Mouse (Mus musculus): ENCODE data around the gene Zw10. TPM values are rescaled to one million over a fixed set of nuclear protein-coding genes. Genes with fewer than 3 reads are reported as not detected.

The Zw10 gene
- polyA plus RNA-seq, 1 experiment = 8.1 TPM

DNA sequence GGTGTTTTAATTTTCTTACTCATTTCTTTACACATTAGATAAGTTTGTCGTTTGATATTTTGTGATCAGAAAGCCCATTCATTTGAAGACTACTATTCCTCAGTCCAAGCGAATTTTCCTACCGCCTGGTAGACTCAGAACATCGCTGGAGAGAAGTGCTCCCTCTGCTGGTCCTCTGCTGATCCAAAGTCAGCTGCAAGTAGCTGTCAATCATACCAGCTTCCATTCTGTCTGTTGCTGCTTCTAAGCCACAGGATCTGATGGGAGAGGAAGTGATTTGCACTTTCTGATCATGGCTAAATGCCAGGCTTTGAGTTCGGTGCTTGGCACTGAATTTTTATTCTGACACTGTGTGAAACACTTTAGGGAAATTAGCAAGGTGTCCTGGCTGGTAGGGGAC lies 4.1 kb upstream of the Zw10 start:
- 4% methylated on average over 5 of the region's 5 CpGs for WGBS
- no peaks in the 10 kb centered on the region for H3K27me3 ChIP-seq (ENCODE audit: control insufficient read depth, insufficient read depth, low read length)
- H3K4me1 ChIP-seq (ENCODE audit: control insufficient read depth, insufficient read depth, insufficient read length) = 0 out of 2 replicates have a peak, but pooled peaks cover 2% of the 10 kb centered on the region
- peak; percentile 50; the same call in 1 of the 2 replicates for TF ChIP-seq CTCF (IDR thresholded peaks at IDR 0.05; ENCODE audit: extremely low read depth, insufficient read depth, insufficient read length, insufficient replicate concordance)
- no peak for TF ChIP-seq POLR2A (IDR thresholded peaks at IDR 0.05; ENCODE audit: low read depth, low read length)
- no peaks in the 10 kb centered on the region for H3K36me3 ChIP-seq (ENCODE audit: control insufficient read depth, insufficient read depth, low read length)
- DNase-seq (ENCODE audit: low read depth in 1 of 2, low spot score in 2 of 2) = peak; percentile 32 to 42
- H3K4me3 ChIP-seq (ENCODE audit: extremely low read depth, insufficient read depth, insufficient read length) = no peak overlapping the region
- no peak overlapping the region for H3K27ac ChIP-seq (ENCODE audit: insufficient read depth, low read length)

DNA sequence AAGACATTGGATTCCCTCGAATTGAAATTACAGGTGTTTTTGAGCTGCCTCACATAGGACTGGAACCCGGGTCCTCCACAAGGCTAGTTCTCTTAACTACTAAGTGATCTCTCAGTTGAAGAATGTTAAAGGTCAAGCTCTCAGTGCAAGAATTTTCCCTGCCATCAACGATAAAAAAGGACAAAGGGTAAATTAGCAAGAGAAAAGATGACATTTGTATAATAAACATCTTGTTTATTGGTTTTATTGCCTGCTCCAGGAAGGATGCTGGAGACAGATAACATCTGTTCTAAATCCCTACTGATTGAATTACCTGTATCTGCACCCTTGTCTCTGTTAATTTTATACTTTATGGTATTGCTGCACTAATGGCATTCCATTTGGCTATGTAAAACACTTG lies 1.4 kb upstream of the Zw10 start:
- H3K4me3 ChIP-seq (ENCODE audit: extremely low read depth, insufficient read depth, insufficient read length) = no peak overlapping the region
- 79% methylated on average over 3 of the region's 3 CpGs for WGBS
- 0 out of 2 replicates have a peak, but pooled peaks cover 2% of the 10 kb centered on the region for H3K4me1 ChIP-seq (ENCODE audit: control insufficient read depth, insufficient read depth, insufficient read length)
- no peak for DNase-seq (ENCODE audit: low read depth in 1 of 2, low spot score in 2 of 2)
- no peak overlapping the region for H3K27ac ChIP-seq (ENCODE audit: insufficient read depth, low read length)
- no peaks in the 10 kb centered on the region for H3K27me3 ChIP-seq (ENCODE audit: control insufficient read depth, insufficient read depth, low read length)
- TF ChIP-seq CTCF (IDR thresholded peaks at IDR 0.05; ENCODE audit: extremely low read depth, insufficient read depth, insufficient read length, insufficient replicate concordance) = no peak
- no peak for TF ChIP-seq POLR2A (IDR thresholded peaks at IDR 0.05; ENCODE audit: low read depth, low read length)
- H3K36me3 ChIP-seq (ENCODE audit: control insufficient read depth, insufficient read depth, low read length) = peaks cover 2% of the 10 kb centered on the region; the same call in 1 of the 2 replicates

DNA sequence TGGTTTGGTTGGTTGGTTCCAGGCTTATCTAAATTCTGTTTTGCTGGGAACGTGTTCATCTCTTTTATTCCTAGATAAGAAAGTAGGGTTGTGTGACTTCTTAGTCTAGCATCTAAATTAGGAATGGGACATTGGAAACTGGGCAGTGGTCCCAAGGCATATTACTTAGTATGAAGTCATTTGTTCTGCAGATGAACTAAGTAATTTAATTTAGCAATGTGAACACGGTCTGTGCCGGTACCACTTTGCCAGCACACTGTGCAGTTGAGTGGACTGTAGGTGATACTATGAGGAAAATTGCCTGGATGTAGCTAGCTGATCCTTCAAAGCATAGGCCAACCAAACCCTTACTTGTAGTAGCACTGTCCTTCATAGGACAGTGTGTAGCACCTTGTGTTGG lies 21.4 kb downstream of the Zw10 start:
- Histone ChIP-seq H3K4me1 (ENCODE audit: control insufficient read depth, insufficient read depth, insufficient read length) (no peaks in the 10 kb centered on the region), H3K4me3 (ENCODE audit: extremely low read depth, insufficient read depth, insufficient read length) (no peak overlapping the region), H3K36me3 (ENCODE audit: control insufficient read depth, insufficient read depth, low read length) (peaks cover 36% of the 10 kb centered on the region), H3K27me3 (ENCODE audit: control insufficient read depth, insufficient read depth, low read length) (no peaks in the 10 kb centered on the region), H3K27ac (ENCODE audit: insufficient read depth, low read length) (no peak overlapping the region)
- TF ChIP-seq CTCF (IDR thresholded peaks at IDR 0.05; ENCODE audit: extremely low read depth, insufficient read depth, insufficient read length, insufficient replicate concordance) = no peak
- no peak for TF ChIP-seq POLR2A (IDR thresholded peaks at IDR 0.05; ENCODE audit: low read depth, low read length)
- 93% methylated on average over 3 of the region's 3 CpGs for WGBS
- DNase-seq (ENCODE audit: low read depth in 1 of 2, low spot score in 2 of 2) = no peak

DNA sequence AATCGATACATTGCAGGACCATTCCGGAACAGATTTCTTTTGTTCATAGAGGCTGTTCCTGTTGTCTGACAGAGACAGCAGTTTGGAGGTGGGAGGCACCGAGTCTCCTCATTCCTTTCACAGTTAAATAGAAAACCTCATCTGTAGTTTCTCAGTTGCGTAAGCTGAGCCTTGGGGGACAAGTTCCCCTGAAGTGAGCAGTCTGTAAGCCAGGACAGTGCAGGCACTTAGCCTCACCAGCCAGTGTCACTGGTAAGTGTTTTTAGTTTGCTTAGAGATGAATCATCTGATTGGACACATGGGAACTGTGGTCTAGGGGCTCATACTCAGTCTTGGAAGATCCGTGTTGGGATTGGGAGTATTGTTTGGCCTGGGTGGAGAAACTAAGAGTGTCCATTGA lies 25.7 kb downstream of the Zw10 start, which contains the start of gene Tmprss5:
Gene Tmprss5, plus strand, starts transcription at position 154 of the 400 bp plus-strand sequence.
- DNase-seq (ENCODE audit: low read depth in 1 of 2, low spot score in 2 of 2) = no peak
- TF ChIP-seq CTCF (IDR thresholded peaks at IDR 0.05; ENCODE audit: extremely low read depth, insufficient read depth, insufficient read length, insufficient replicate concordance) (no peak), POLR2A (IDR thresholded peaks at IDR 0.05; ENCODE audit: low read depth, low read length) (no peak)
- H3K27ac ChIP-seq (ENCODE audit: insufficient read depth, low read length) = no peak within 1 kb of the TSS
- 87% methylated on average over 5 of the region's 5 CpGs for WGBS
- H3K4me3 ChIP-seq (ENCODE audit: extremely low read depth, insufficient read depth, insufficient read length) = no peak within 1 kb of the TSS
- no peaks in the 10 kb centered on the region for H3K27me3 ChIP-seq (ENCODE audit: control insufficient read depth, insufficient read depth, low read length)
- peaks cover 21% of the 10 kb centered on the region for H3K36me3 ChIP-seq (ENCODE audit: control insufficient read depth, insufficient read depth, low read length)
- H3K4me1 ChIP-seq (ENCODE audit: control insufficient read depth, insufficient read depth, insufficient read length) = no peaks in the 10 kb centered on the region

DNA sequence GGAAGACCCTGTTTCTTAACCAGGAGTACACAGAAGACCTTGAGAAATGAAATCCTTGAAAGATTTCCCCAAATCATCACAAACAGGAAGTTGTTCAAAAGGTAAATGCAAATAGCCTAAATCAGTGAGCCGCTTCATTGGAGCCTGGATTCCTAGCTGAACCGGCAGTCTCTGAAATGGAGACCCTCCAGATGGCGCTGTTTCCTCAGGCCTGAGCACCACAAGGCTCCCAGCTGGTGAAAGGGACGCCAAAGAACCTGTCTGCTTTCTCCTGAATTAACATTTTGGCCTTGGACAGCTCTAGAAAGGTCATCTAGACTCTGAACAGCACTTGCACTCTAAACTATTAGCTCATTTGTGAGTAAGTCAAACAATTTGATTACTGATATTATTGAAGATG lies 26.1 kb downstream of the Zw10 start:
- no peak for DNase-seq (ENCODE audit: low read depth in 1 of 2, low spot score in 2 of 2)
- H3K36me3 ChIP-seq (ENCODE audit: control insufficient read depth, insufficient read depth, low read length) = peaks cover 21% of the 10 kb centered on the region
- no peaks in the 10 kb centered on the region for H3K4me1 ChIP-seq (ENCODE audit: control insufficient read depth, insufficient read depth, insufficient read length)
- 41% methylated on average over 4 of the region's 4 CpGs for WGBS
- no peak overlapping the region for H3K27ac ChIP-seq (ENCODE audit: insufficient read depth, low read length)
- H3K4me3 ChIP-seq (ENCODE audit: extremely low read depth, insufficient read depth, insufficient read length) = no peak overlapping the region
- H3K27me3 ChIP-seq (ENCODE audit: control insufficient read depth, insufficient read depth, low read length) = no peaks in the 10 kb centered on the region
- TF ChIP-seq CTCF (IDR thresholded peaks at IDR 0.05; ENCODE audit: extremely low read depth, insufficient read depth, insufficient read length, insufficient replicate concordance) (peak; percentile 27; the same call in 1 of the 2 replicates), POLR2A (IDR thresholded peaks at IDR 0.05; ENCODE audit: low read depth, low read length) (no peak)

DNA sequence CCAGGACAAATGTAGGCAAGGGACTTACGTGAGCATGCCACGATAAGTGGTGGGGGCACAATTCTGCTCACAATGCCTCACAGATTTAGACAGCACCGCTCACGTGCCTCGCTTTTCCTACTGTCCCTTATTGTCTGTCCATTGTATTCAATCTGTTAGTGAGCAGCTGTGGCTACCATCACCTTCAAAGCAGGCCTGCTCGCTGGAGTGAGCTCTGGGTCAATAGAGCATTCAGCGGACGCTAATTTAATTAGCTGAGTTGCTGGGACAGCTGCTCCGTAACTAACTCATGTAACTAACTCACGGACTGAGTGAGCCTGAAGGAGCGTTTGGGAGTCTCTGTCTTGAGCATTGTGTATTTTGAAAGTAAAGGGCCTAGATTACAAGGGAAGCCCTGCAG lies 31.9 kb downstream of the Zw10 start:
- no peaks in the 10 kb centered on the region for H3K4me1 ChIP-seq (ENCODE audit: control insufficient read depth, insufficient read depth, insufficient read length)
- no peaks in the 10 kb centered on the region for H3K36me3 ChIP-seq (ENCODE audit: control insufficient read depth, insufficient read depth, low read length)
- H3K27me3 ChIP-seq (ENCODE audit: control insufficient read depth, insufficient read depth, low read length) = no peaks in the 10 kb centered on the region
- no peak overlapping the region for H3K4me3 ChIP-seq (ENCODE audit: extremely low read depth, insufficient read depth, insufficient read length)
- H3K27ac ChIP-seq (ENCODE audit: insufficient read depth, low read length) = no peak overlapping the region
- no peak for TF ChIP-seq POLR2A (IDR thresholded peaks at IDR 0.05; ENCODE audit: low read depth, low read length)
- TF ChIP-seq CTCF (IDR thresholded peaks at IDR 0.05; ENCODE audit: extremely low read depth, insufficient read depth, insufficient read length, insufficient replicate concordance) = no peak
- 87% methylated on average over 11 of the region's 11 CpGs for WGBS
- DNase-seq (ENCODE audit: low read depth in 1 of 2, low spot score in 2 of 2) = no peak

DNA sequence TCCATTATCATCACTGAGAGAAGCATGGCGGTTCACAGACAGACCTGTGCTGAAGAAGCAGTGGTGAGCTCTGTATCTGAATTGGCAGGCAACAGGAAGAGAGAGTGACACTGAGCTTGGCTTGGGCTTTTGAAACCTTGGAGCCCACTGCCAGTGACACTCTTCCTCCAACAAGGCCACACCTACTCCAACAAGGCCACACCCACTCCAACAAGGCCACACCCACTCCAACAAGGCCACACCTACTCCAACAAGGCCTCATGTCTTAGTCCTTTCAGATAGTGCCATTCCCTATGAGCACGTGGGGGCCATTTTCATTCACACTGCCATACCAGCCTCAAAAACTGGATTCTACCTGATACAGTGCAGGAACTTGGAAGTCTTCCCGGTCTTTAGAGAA lies 43.5 kb downstream of the Zw10 start:
- no peak overlapping the region for H3K4me3 ChIP-seq (ENCODE audit: extremely low read depth, insufficient read depth, insufficient read length)
- DNase-seq (ENCODE audit: low read depth in 1 of 2, low spot score in 2 of 2) = no peak
- no peak overlapping the region for H3K27ac ChIP-seq (ENCODE audit: insufficient read depth, low read length)
- 93% methylated on average over 3 of the region's 3 CpGs for WGBS
- TF ChIP-seq POLR2A (IDR thresholded peaks at IDR 0.05; ENCODE audit: low read depth, low read length) = no peak
- TF ChIP-seq CTCF (IDR thresholded peaks at IDR 0.05; ENCODE audit: extremely low read depth, insufficient read depth, insufficient read length, insufficient replicate concordance) = no peak
- no peaks in the 10 kb centered on the region for H3K27me3 ChIP-seq (ENCODE audit: control insufficient read depth, insufficient read depth, low read length)
- no peaks in the 10 kb centered on the region for H3K4me1 ChIP-seq (ENCODE audit: control insufficient read depth, insufficient read depth, insufficient read length)
- H3K36me3 ChIP-seq (ENCODE audit: control insufficient read depth, insufficient read depth, low read length) = no peaks in the 10 kb centered on the region
